Mouse (Mus musculus) CH12.LX (cell line): ENCODE results near the gene Entpd1.

Experiments
- BHLHE40 ChIP-seq: IDR thresholded peaks from 2 replicates; pipeline ENCODE4 v1.6.1; 2011; ENCODE audit warnings: mild to moderate bottlenecking, low read depth, low read length, improper control_type of control experiment
- ELF1 ChIP-seq: IDR thresholded peaks from 2 replicates; pipeline ENCODE4 v1.6.1; 2014; ENCODE audit warnings: low read depth, mild to moderate bottlenecking, inconsistent platforms, low read length, improper control_type of control experiment
- MAFK ChIP-seq: IDR thresholded peaks from 2 replicates; pipeline ENCODE4 v1.6.1; 2011; ENCODE audit warnings: low read length, improper control_type of control experiment; ENCODE audit not compliant: insufficient replicate concordance
- POLR2A ChIP-seq: IDR thresholded peaks from 2 replicates; pipeline ENCODE4 v1.6.1; 2011; ENCODE audit warnings: low read depth, mild to moderate bottlenecking, improper control_type of control experiment, low read length
- POLR2AphosphoS2 ChIP-seq: IDR thresholded peaks from 2 replicates; pipeline ENCODE4 v1.6.1; 2011; ENCODE audit warnings: low read depth, low read length, improper control_type of control experiment

- TF ChIP-seq POLR2A (no peak), BHLHE40 (no peak), POLR2AphosphoS2 (no peak), ELF1 (0 out of 2 replicates have a peak, but pooled peaks have one; percentile 9), MAFK (no peak)
Measured at GRCm38 (mm10) chr19:40660510-40660909, 48.3 kb downstream of the Entpd1 start.
